Mouse (Mus musculus): ENCODE data around the gene Foxo1.

DNA sequence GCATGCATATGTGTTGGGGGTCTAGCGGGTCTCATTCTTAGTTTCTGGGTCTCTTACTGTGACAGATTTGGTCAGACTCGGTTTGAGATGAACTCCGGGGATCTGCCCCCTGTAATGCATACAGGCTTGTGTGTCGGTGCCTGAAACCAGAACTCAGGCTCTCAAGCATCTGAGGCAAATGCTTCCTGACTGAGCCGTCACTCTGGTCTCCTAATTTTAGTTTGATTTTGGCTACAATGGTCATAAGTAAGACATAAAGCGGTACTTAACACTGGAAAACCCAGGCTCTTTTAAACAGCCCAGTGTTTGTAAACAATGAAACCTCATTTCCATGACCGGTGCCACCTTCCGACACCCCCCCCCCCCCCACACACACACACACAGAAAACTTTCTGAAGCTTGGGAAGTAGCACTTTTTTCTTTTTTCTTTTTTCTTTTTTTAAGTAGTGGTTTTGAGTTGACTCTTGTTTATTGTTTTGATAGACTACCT is 4.3 kb downstream of the Foxo1 start:
- TF ChIP-seq CTCF (IDR thresholded peaks at IDR 0.05; ENCODE audit: extremely low read depth, insufficient read depth, low read length), result no peak
- no peak for TF ChIP-seq POLR2A (IDR thresholded peaks at IDR 0.05; ENCODE audit: extremely low read depth, insufficient read depth, low read length)

All from cortical plate, adult 2 months (tissue).